Mouse (Mus musculus) stomach, postnatal 0 days (tissue): ENCODE measurements around the gene Gpx8.

Experiments
- CTCF ChIP-seq: IDR thresholded peaks from 2 replicates; pipeline ENCODE4 v1.5.1; 2016; ENCODE audit warnings: antibody characterized with exemption, low read depth, mild to moderate bottlenecking, moderate library complexity
- EP300 ChIP-seq: optimal IDR thresholded peaks from 2 replicates; pipeline ENCODE3; 2016; ENCODE audit warnings: antibody characterized with exemption

DNA sequence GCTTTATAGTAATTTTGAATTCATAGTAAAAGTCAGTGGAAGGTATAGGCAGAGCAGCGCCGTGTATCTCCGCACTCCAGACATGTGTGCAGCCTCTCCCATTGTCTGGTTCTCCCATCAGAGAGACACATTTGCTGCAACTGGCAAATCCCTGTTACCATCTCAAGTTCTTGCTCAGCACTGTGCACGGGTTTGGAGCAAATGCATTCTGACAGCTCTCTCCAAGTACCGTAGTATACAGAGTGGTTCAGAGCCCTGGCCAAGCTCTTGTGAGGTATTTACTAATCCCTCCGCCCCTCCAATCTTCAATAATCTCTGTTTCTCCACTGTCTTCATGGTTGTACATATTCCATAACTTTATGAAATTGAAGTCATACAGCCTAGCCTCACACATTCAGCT lies 33.5 kb downstream of the Gpx8 start:
- TF ChIP-seq EP300 (no peak), CTCF (no peak)
